Mouse (Mus musculus): ENCODE data around the gene Zfp750. TPM values are rescaled to one million over a fixed set of nuclear protein-coding genes. Genes with fewer than 3 reads are reported as not detected.

Zfp750 gene
- total RNA-seq (2014; rRNA removed; ENCODE audit: low replicate concordance) = 1.5 TPM in 1 of 2 replicates, not detected in the other
- polyA plus RNA-seq (2015; fragmentation: Nextera tagmentation; extraction: Ambion mirVana) = 0.10 and 0.11 TPM in 2 replicates

GRCm38 (mm10) chr11:121519131-121519530 is at the start of gene Zfp750:
Gene Zfp750, minus strand, starts transcription at chr11:121519333.
- ATAC-seq (ENCODE audit: insufficient read depth, low read depth) = no peak

DNA sequence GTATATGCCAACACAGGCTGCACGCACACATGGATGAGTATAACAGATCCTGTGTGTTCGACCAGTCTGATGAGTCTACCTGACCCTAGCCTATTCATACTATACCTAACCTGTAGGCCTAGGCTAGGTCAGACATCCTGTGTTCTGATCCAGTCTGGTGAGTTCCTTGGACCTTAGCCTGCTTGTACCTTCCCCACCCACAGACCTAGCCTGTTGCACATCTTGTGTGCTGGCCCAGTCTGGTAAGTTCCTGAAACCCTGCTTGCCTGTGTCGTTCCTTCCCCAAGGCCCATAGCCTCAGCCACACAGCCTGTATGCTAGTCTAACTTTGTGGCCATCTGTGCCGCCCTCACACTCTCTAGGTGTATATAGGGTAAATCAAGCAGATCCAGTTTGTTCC is 45.1 kb upstream of the Zfp750 start:
- WGBS = 89% methylated on average over 4 of the region's 4 CpGs
- no peaks in the 10 kb centered on the region for H3K27me3 ChIP-seq (ENCODE audit: control insufficient read depth, insufficient read depth, low read length)
- no peak for TF ChIP-seq EP300 (IDR thresholded peaks at IDR 0.05; ENCODE audit: low read depth)
- no peak for TF ChIP-seq CTCF (IDR thresholded peaks at IDR 0.05; ENCODE audit: low read depth)
- H3K9ac ChIP-seq (replicated peaks; ENCODE audit: low read depth, low read length) = no peak overlapping the region
- H3K36me3 ChIP-seq (replicated peaks; ENCODE audit: control insufficient read depth, insufficient read depth, low read length) = no peaks in the 10 kb centered on the region
- H3K4me3 ChIP-seq (ENCODE audit: low read depth, low read length) = no peak overlapping the region
- DNase-seq (ENCODE audit: low spot score) (no peak), ATAC-seq (ENCODE audit: insufficient read depth, low read depth) (no peak)
- H3K4me1 ChIP-seq (ENCODE audit: control insufficient read depth, insufficient read depth) = no peaks in the 10 kb centered on the region
- no peak overlapping the region for H3K27ac ChIP-seq (ENCODE audit: low read depth)
- H3K4me2 ChIP-seq (ENCODE audit: low read depth, low read length) = no peak overlapping the region
- H3K9me3 ChIP-seq (replicated peaks; ENCODE audit: control insufficient read depth, low read length) = no peaks in the 10 kb centered on the region

More at GRCm38 (mm10) chr11:121519131-121519530, at the start of gene Zfp750:
- Histone ChIP-seq H3K27me3 (ENCODE audit: control insufficient read depth, insufficient read depth, low read length) (no peaks in the 10 kb centered on the region), H3K4me1 (ENCODE audit: control insufficient read depth, insufficient read depth) (peaks cover 6% of the 10 kb centered on the region; the same call in 1 of the 2 replicates), H3K4me2 (ENCODE audit: low read depth, low read length) (no peak within 1 kb of the TSS), H3K9ac (replicated peaks; ENCODE audit: low read depth, low read length) (no peak within 1 kb of the TSS), H3K9me3 (replicated peaks; ENCODE audit: control insufficient read depth, low read length) (no peaks in the 10 kb centered on the region), H3K36me3 (replicated peaks; ENCODE audit: control insufficient read depth, insufficient read depth, low read length) (no peaks in the 10 kb centered on the region), H3K4me3 (ENCODE audit: low read depth, low read length) (no peak within 1 kb of the TSS), H3K27ac (ENCODE audit: low read depth) (no peak within 1 kb of the TSS)
- WGBS = 52% methylated on average over 10 of the region's 10 CpGs
- TF ChIP-seq EP300 (IDR thresholded peaks at IDR 0.05; ENCODE audit: low read depth) = no peak
- TF ChIP-seq CTCF (IDR thresholded peaks at IDR 0.05; ENCODE audit: low read depth) = no peak
- no peak for DNase-seq (ENCODE audit: low spot score)

DNA sequence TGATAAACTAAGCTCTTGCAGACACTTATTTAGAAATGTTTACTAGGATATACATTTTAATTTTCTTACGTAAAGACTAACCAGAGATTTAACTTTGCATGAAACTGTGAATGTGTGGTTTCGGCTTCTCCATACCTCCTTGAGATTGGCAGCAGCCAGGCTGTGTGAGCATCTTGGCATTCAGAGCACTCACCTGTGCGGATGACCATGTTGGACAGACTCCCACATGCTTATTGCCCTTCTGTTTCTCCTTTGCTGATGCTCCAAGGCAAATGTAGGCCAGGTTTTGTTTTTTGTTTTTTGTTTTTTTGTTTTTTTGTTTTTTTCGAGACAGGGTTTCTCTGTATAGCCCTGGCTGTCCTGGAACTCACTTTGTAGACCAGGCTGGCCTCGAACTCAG is 44.2 kb upstream of the Zfp750 start:
- WGBS = 98% methylated on average over 5 of the region's 5 CpGs
- no peaks in the 10 kb centered on the region for H3K27me3 ChIP-seq (ENCODE audit: control insufficient read depth, insufficient read depth, low read length)
- no peaks in the 10 kb centered on the region for H3K36me3 ChIP-seq (replicated peaks; ENCODE audit: control insufficient read depth, insufficient read depth, low read length)
- H3K4me2 ChIP-seq (ENCODE audit: low read depth, low read length) = no peak overlapping the region
- no peak overlapping the region for H3K4me3 ChIP-seq (ENCODE audit: low read depth, low read length)
- no peak overlapping the region for H3K27ac ChIP-seq (ENCODE audit: low read depth)
- DNase-seq (ENCODE audit: low spot score) = no peak
- ATAC-seq (ENCODE audit: insufficient read depth, low read depth) = no peak
- no peak overlapping the region for H3K9ac ChIP-seq (replicated peaks; ENCODE audit: low read depth, low read length)
- no peaks in the 10 kb centered on the region for H3K4me1 ChIP-seq (ENCODE audit: control insufficient read depth, insufficient read depth)
- no peaks in the 10 kb centered on the region for H3K9me3 ChIP-seq (replicated peaks; ENCODE audit: control insufficient read depth, low read length)
- TF ChIP-seq CTCF (IDR thresholded peaks at IDR 0.05; ENCODE audit: low read depth) (no peak), EP300 (IDR thresholded peaks at IDR 0.05; ENCODE audit: low read depth) (no peak)

DNA sequence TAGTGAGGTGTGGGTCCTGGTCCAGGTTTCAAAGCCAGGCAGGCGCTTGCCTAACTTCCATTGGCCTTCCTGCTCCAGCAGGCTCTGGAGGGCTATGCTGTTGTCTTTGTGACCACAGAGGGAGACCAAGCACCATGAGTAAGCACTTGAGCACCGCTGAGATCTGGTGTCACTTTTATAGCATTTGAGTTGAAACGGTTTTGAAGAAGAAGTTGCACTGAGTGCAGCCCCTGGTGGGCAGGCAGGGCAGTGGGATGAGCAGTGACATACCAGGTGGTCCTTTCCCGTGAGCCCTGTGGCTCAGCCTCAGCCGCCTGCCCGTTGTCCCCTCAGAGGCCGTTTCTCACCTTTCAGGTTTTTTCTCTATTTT is 41.1 kb upstream of the Zfp750 start:
- Histone ChIP-seq H3K36me3 (replicated peaks; ENCODE audit: control insufficient read depth, insufficient read depth, low read length) (no peaks in the 10 kb centered on the region), H3K4me1 (ENCODE audit: control insufficient read depth, insufficient read depth) (no peaks in the 10 kb centered on the region), H3K27me3 (ENCODE audit: control insufficient read depth, insufficient read depth, low read length) (no peaks in the 10 kb centered on the region), H3K4me3 (ENCODE audit: low read depth, low read length) (no peak overlapping the region), H3K27ac (ENCODE audit: low read depth) (no peak overlapping the region), H3K9me3 (replicated peaks; ENCODE audit: control insufficient read depth, low read length) (no peaks in the 10 kb centered on the region), H3K4me2 (ENCODE audit: low read depth, low read length) (no peak overlapping the region), H3K9ac (replicated peaks; ENCODE audit: low read depth, low read length) (no peak overlapping the region)
- no peak for TF ChIP-seq EP300 (IDR thresholded peaks at IDR 0.05; ENCODE audit: low read depth)
- no peak for TF ChIP-seq CTCF (IDR thresholded peaks at IDR 0.05; ENCODE audit: low read depth)
- no peak for ATAC-seq (ENCODE audit: insufficient read depth, low read depth)
- DNase-seq (ENCODE audit: low spot score) = no peak
- WGBS = 71% methylated on average over 7 of the region's 7 CpGs

GRCm38 (mm10) chr11:121559527-121560293 is 40.6 kb upstream of the Zfp750 start:
- TF ChIP-seq CTCF (IDR thresholded peaks at IDR 0.05; ENCODE audit: low read depth) (no peak), EP300 (IDR thresholded peaks at IDR 0.05; ENCODE audit: low read depth) (no peak)
- DNase-seq (ENCODE audit: low spot score) = no peak
- no peaks in the 10 kb centered on the region for H3K27me3 ChIP-seq (ENCODE audit: control insufficient read depth, insufficient read depth, low read length)
- WGBS = 66% methylated on average over 4 of the region's 4 CpGs
- H3K9me3 ChIP-seq (replicated peaks; ENCODE audit: control insufficient read depth, low read length) = no peaks in the 10 kb centered on the region
- ATAC-seq (ENCODE audit: insufficient read depth, low read depth) = no peak
- no peak overlapping the region for H3K27ac ChIP-seq (ENCODE audit: low read depth)
- H3K36me3 ChIP-seq (replicated peaks; ENCODE audit: control insufficient read depth, insufficient read depth, low read length) = no peaks in the 10 kb centered on the region
- no peak overlapping the region for H3K4me2 ChIP-seq (ENCODE audit: low read depth, low read length)
- no peak overlapping the region for H3K4me3 ChIP-seq (ENCODE audit: low read depth, low read length)
- H3K4me1 ChIP-seq (ENCODE audit: control insufficient read depth, insufficient read depth) = no peaks in the 10 kb centered on the region
- no peak overlapping the region for H3K9ac ChIP-seq (replicated peaks; ENCODE audit: low read depth, low read length)
